Mouse (Mus musculus) lung, embryonic 14.5 days (tissue): ENCODE measurements at regions not wholly inside any gene's neighbourhood (a gene's known extent, or its start where the extent isn't known, plus 50 kb on each side); places are given as distances from the start of the nearest gene placed in this dataset.

Experiments used
- ATAC-seq: fragments of 200-750 bp; cut with Nextera tagmentation; 2 replicates; pipeline ENCODE4 v1.8.0; 2017; ENCODE audit warnings: mild to moderate bottlenecking, moderate TSS enrichment, moderate library complexity; ENCODE audit not compliant: insufficient read depth
- DNase-seq: peaks from one replicate; pipeline ENCODE4 v3.0.0-alpha.2; 2015
- H3K27ac ChIP-seq: fragments of 300-500 bp; sonication (generic); 2 replicates; pipeline ENCODE4 v1.5.1; 2014; ENCODE audit warnings: low read depth, mild to moderate bottlenecking, moderate library complexity
- H3K27me3 ChIP-seq: fragments of 300-500 bp; sonication (generic); 2 replicates; pipeline ENCODE4 v1.6.1; 2014; ENCODE audit warnings: low read length, control low read depth; ENCODE audit not compliant: insufficient read depth
- H3K36me3 ChIP-seq: fragments of 300-500 bp; sonication (generic); 2 replicates; pipeline ENCODE4 v1.6.1; 2014; ENCODE audit warnings: control low read depth; ENCODE audit not compliant: insufficient read depth
- H3K4me1 ChIP-seq: fragments of 300-500 bp; sonication (generic); 2 replicates; pipeline ENCODE4 v1.6.1; 2014; ENCODE audit warnings: antibody characterized with exemption, control low read depth; ENCODE audit not compliant: insufficient read depth
- H3K4me2 ChIP-seq: fragments of 300-500 bp; sonication (generic); 2 replicates; pipeline ENCODE4 v1.6.1; 2014; ENCODE audit warnings: mild to moderate bottlenecking
- H3K4me3 ChIP-seq: fragments of 300-500 bp; sonication (generic); 2 replicates; pipeline ENCODE4 v1.5.1; 2014; ENCODE audit warnings: low read depth, low read length
- H3K9ac ChIP-seq: fragments of 300-500 bp; sonication (generic); 2 replicates; pipeline ENCODE4 v1.6.1; 2014
- H3K9me3 ChIP-seq: fragments of 300-500 bp; sonication (generic); 2 replicates; pipeline ENCODE4 v1.6.1; 2016; ENCODE audit warnings: low read depth, low read length, control low read depth
- CTCF ChIP-seq: IDR thresholded peaks from 2 replicates; pipeline ENCODE4 v1.5.1; 2016; ENCODE audit warnings: antibody characterized with exemption, low read depth
- WGBS: fragments of 180-500 bp; shearing (Covaris S2); extraction: QIAGEN DNeasy Blood & Tissue Kit; methylation state at CpG from one replicate; pipeline ENCODE4 v1.1.7; 2014; 5-methylcytosine and 5-hydroxymethylcytosine counted together

DNA sequence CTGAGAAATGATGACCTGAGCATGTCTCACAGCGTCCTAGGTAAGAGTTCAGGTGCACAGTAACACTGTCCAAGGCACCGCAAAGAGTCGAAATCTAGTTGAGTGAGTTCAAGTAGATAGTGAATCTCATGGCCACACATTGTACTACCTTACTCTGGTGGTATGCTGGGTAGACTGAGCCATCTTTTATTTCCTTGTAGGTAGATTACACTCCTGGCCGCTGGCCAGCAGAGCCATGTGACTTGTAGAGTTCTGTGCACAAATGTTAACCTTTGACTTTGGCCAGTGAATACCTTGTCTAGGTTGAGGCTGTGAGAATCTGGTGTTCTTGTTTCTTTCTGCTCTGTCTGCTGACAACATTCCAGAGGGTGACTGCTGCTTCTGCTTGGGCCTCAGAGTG is 273.0 kb downstream of the Bcl11a start:
- H3K4me3 ChIP-seq, result no peak overlapping the region
- no peak for DNase-seq
- no peaks in the 10 kb centered on the region; the same call in 1 of the 2 replicates for H3K4me1 ChIP-seq

DNA sequence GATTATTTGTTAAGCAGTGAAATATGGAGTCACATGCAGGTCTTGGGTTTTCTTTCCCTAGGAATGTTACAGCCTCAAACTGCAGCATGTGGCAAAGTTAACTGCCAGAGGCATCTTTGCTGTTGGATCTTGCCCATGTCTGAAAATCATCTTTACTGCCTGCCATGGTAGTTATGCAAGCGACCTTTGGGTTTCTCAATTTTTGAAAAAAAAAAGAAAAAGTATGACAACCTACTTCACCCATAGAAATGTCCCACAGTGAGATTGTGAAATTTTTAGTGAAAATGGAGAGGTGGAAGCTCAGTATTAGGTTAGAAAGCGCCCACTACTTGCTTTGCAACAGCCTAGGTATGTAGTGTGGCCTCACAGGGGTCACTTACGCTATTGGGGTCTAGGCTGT is 274.2 kb downstream of the Bcl11a start:
- 84% methylated on average over 3 of the region's 3 CpGs for WGBS
- no peak for TF ChIP-seq CTCF
- no peak overlapping the region for H3K4me3 ChIP-seq

More for the DNA sequence above, 273.0 kb downstream of the Bcl11a start:
- H3K9me3 ChIP-seq, result no peaks in the 10 kb centered on the region
- 86% methylated on average over 4 of the region's 4 CpGs for WGBS
- H3K36me3 ChIP-seq, result no peaks in the 10 kb centered on the region
- H3K4me2 ChIP-seq, result no peak overlapping the region
- no peak overlapping the region for H3K27ac ChIP-seq
- ATAC-seq, result no peak
- H3K27me3 ChIP-seq, result no peaks in the 10 kb centered on the region
- TF ChIP-seq CTCF, result no peak
- H3K9ac ChIP-seq, result no peak overlapping the region

DNA sequence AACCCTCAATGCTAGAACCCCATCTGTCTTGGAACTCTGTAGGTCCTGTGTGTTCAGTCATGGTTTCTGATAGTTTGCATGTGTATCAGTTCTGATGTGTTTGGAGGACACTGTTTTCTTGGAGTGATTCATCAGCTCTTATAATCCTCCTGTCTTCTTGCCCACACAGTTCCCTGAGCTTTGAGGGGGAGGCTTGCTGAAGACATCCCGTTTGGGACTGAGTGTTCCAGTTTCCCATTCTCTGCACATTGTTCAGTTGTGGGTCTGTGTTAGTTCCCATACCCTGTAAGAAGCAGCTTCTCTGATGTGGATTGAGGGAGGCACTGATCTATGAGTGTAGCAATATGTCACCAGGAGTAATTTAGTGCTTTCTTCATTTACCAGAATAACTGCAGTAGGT is 275.2 kb downstream of the Bcl11a start:
- H3K27me3 ChIP-seq, result no peaks in the 10 kb centered on the region
- 76% methylated on average over 1 of the region's 1 CpGs for WGBS
- H3K9me3 ChIP-seq, result no peaks in the 10 kb centered on the region
- no peak overlapping the region for H3K27ac ChIP-seq
- no peaks in the 10 kb centered on the region for H3K4me1 ChIP-seq
- H3K4me2 ChIP-seq, result no peak overlapping the region
- DNase-seq (no peak), ATAC-seq (no peak)
- no peak for TF ChIP-seq CTCF
- H3K4me3 ChIP-seq, result no peak overlapping the region
- no peaks in the 10 kb centered on the region for H3K36me3 ChIP-seq
- H3K9ac ChIP-seq, result no peak overlapping the region

More for the DNA sequence above, 274.2 kb downstream of the Bcl11a start:
- H3K9me3 ChIP-seq, result no peaks in the 10 kb centered on the region
- H3K27ac ChIP-seq, result no peak overlapping the region
- no peaks in the 10 kb centered on the region for H3K36me3 ChIP-seq
- H3K4me1 ChIP-seq, result no peaks in the 10 kb centered on the region; the same call in 1 of the 2 replicates
- H3K27me3 ChIP-seq, result no peaks in the 10 kb centered on the region
- no peak for ATAC-seq
- DNase-seq, result no peak
- no peak overlapping the region for H3K4me2 ChIP-seq
- H3K9ac ChIP-seq, result no peak overlapping the region

DNA sequence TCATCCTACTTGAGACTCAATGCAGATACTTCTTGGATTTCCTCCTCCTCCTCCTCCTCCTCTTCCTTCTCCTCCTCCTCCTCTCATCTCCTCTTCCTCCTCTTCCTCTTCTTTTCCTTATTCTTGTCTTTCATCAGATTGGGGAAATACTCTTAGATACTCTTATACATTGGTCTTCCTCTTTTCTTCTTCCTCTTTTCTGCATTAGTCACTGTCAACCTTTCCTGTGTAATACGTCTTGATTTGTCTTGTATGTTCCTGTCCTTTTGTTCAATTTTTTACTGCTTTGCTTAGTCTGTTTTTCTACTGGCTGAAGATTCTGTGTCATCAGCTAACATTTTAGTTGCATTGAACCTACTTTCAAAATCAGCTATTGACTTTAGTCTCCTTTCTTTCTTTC is 279.5 kb downstream of the Bcl11a start:
- no peaks in the 10 kb centered on the region for H3K4me1 ChIP-seq
- H3K27me3 ChIP-seq, result no peaks in the 10 kb centered on the region
- TF ChIP-seq CTCF, result no peak
- no peak overlapping the region for H3K9ac ChIP-seq
- ATAC-seq, result no peak
- no peaks in the 10 kb centered on the region for H3K36me3 ChIP-seq
- H3K4me2 ChIP-seq, result no peak overlapping the region
- no peak overlapping the region for H3K4me3 ChIP-seq
- WGBS, result 47% methylated on average over 1 of the region's 1 CpGs
- no peak for DNase-seq
- no peak overlapping the region for H3K27ac ChIP-seq
- no peaks in the 10 kb centered on the region for H3K9me3 ChIP-seq

DNA sequence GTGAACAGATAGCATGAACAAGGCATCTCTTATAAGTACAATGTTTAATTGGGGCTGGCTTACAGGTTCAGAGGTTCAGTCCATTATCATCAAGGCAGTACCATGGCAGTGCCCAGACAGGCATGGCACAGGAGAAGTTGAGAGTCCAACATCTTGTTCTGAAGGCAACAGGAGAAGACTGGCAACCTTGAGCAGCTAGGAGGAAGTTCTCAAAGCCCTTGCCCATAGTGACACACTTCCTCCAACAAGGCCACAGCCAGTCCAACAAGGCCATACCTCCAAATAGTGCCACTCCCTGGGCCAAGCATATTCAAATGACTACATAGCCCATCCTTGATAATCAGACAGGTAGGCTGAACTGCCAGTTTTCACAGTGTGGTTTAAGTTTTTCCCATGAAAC is 281.2 kb downstream of the Bcl11a start:
- no peak for DNase-seq
- Histone ChIP-seq H3K27me3 (no peaks in the 10 kb centered on the region), H3K36me3 (no peaks in the 10 kb centered on the region), H3K4me1 (no peaks in the 10 kb centered on the region), H3K9me3 (no peaks in the 10 kb centered on the region), H3K27ac (no peak overlapping the region), H3K4me3 (no peak overlapping the region), H3K4me2 (no peak overlapping the region), H3K9ac (no peak overlapping the region)
- no peak for ATAC-seq
- TF ChIP-seq CTCF, result no peak

DNA sequence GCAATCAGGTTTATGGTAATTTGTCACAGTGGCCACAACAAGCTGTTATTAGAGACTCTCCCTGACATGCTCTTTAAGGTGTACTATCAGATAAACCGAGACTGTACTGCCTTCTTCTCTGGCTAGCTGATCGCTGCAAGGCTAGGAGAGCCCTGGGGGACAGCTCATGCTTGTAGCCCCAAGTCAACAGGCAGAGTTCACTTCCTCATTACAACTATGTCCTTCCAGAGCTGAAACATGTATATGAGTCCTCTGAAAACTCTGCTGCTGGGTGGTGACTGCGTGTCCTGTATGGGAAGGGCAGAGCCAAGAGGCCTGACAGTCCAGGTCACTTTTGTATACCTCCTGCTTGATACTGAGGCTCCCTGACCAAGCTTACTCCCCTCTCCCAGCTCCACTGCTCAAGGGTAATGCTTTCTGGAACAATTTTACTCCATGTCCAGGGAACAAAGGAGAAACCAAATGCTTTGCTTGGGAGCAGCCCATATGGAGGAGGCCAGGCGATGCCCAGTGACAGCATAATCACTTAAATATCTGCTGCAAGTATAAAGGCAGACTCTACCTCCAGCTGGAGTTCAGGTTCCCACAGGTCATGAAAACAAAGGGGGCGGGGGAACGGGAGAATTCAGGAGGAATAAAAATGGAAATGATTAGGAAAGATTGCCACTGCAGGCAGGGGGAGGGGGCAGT is 284.3 kb downstream of the Bcl11a start:
- Histone ChIP-seq H3K4me1 (no peaks in the 10 kb centered on the region), H3K27ac (no peak overlapping the region), H3K4me2 (no peak overlapping the region), H3K27me3 (no peaks in the 10 kb centered on the region), H3K36me3 (no peaks in the 10 kb centered on the region), H3K4me3 (no peak overlapping the region), H3K9ac (no peak overlapping the region), H3K9me3 (no peaks in the 10 kb centered on the region)
- WGBS, result 52% methylated on average over 6 of the region's 6 CpGs
- ATAC-seq, result no peak
- no peak for TF ChIP-seq CTCF
- no peak for DNase-seq

DNA sequence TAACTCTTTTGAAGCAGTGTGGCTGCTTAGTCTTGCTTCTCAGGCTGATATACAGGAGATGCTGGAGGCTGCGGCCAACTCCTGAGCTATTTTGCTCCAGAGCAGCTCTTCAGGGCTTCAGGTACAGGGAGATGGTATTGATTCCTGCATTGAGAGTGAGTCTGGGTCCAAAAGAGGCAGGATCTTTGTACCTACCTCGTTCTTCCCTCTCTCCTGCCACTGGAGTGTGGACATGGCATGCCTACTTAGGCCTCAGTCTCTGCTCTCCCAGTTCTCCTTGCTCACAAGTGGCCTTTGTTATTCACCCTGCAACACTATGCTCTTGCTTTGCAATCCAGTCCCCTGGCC is 284.8 kb downstream of the Bcl11a start:
- Histone ChIP-seq H3K27ac (no peak overlapping the region), H3K4me3 (no peak overlapping the region), H3K9ac (no peak overlapping the region), H3K4me2 (no peak overlapping the region), H3K4me1 (no peaks in the 10 kb centered on the region), H3K27me3 (no peaks in the 10 kb centered on the region), H3K9me3 (no peaks in the 10 kb centered on the region), H3K36me3 (no peaks in the 10 kb centered on the region)
- WGBS, result 64% methylated on average over 2 of the region's 2 CpGs
- no peak for TF ChIP-seq CTCF
- ATAC-seq, result no peak
- DNase-seq, result no peak
